Mouse (Mus musculus) midbrain, postnatal 0 days (tissue): ENCODE data around the gene 4930539E08Rik. TPM values are rescaled to one million over a fixed set of nuclear protein-coding genes. Genes with fewer than 3 reads are reported as not detected.
A peak's percentile ranks its signal among the peaks of the same experiment; 100 is the strongest.

Experiments
- ATAC-seq: fragments of 200-750 bp; cut with Nextera tagmentation; 2 replicates; pipeline ENCODE4 v1.8.0; 2017; ENCODE audit warnings: moderate number of reproducible peaks, mild to moderate bottlenecking, moderate TSS enrichment, moderate library complexity; ENCODE audit not compliant: low FRiP score
- DNase-seq: peaks from one replicate; pipeline ENCODE4 v3.0.0-alpha.2; 2015; ENCODE audit warnings: low spot score
- H3K27ac ChIP-seq: fragments of 300-500 bp; sonication (generic); 2 replicates; pipeline ENCODE4 v1.5.1; 2014; ENCODE audit warnings: low read depth, mild to moderate bottlenecking, low read length, mixed read lengths
- H3K27me3 ChIP-seq: fragments of 300-500 bp; sonication (generic); 2 replicates; pipeline ENCODE4 v1.6.1; 2014; ENCODE audit warnings: low read length, control low read depth, mixed read lengths; ENCODE audit not compliant: insufficient read depth
- H3K36me3 ChIP-seq: fragments of 300-500 bp; sonication (generic); 2 replicates; pipeline ENCODE4 v1.6.1; 2014; ENCODE audit warnings: low read length, control low read depth, mixed read lengths; ENCODE audit not compliant: insufficient read depth
- H3K4me1 ChIP-seq: fragments of 300-500 bp; sonication (generic); 2 replicates; pipeline ENCODE4 v1.6.1; 2014; ENCODE audit warnings: mild to moderate bottlenecking, control low read depth, antibody characterized with exemption, low read length, mixed read lengths; ENCODE audit not compliant: insufficient read depth
- H3K4me2 ChIP-seq: fragments of 300-500 bp; sonication (generic); 2 replicates; pipeline ENCODE4 v1.6.1; 2014; ENCODE audit warnings: low read depth, mild to moderate bottlenecking, low read length, mixed read lengths; ENCODE audit not compliant: poor library complexity, severe bottlenecking
- H3K4me3 ChIP-seq: fragments of 300-500 bp; sonication (generic); 2 replicates; pipeline ENCODE4 v1.5.1; 2014; ENCODE audit warnings: low read depth, mild to moderate bottlenecking, low read length, moderate library complexity
- H3K9ac ChIP-seq: fragments of 300-500 bp; sonication (generic); replicated peaks from 2 replicates; pipeline ENCODE4 v1.6.1; 2014; ENCODE audit warnings: mild to moderate bottlenecking, low read length, moderate library complexity, mixed read lengths; ENCODE audit not compliant: poor library complexity, severe bottlenecking
- H3K9me3 ChIP-seq: fragments of 300-500 bp; sonication (generic); 2 replicates; pipeline ENCODE4 v1.6.1; 2016; ENCODE audit warnings: low read length, control low read depth
- CTCF ChIP-seq: IDR thresholded peaks from 2 replicates; pipeline ENCODE4 v1.5.1; 2016; ENCODE audit warnings: antibody characterized with exemption, mild to moderate bottlenecking
- WGBS: fragments of 180-500 bp; shearing (Covaris S2); extraction: QIAGEN DNeasy Blood & Tissue Kit; methylation state at CpG from one replicate; pipeline ENCODE4 v1.1.7; 2014; 5-methylcytosine and 5-hydroxymethylcytosine counted together
- polyA plus RNA-seq: library from polyadenylated mRNA; unstranded; fragments of >200 nt; fragmentation: Nextera tagmentation; extraction: Ambion mirVana; gene quantifications from 2 replicates; pipeline ENCODE4 v1.2.1, GENCODE M21; 2015
- total RNA-seq: library from RNA; depleted of rRNA; stranded (reverse); fragments of >200 nt; gene quantifications from 2 replicates; pipeline ENCODE4 v1.2.3, GENCODE M21; 2014

The 4930539E08Rik gene
- total and polyA plus RNA-seq, 2 experiments from 2014 or later, result 4.5 to 9.8 TPM

DNA sequence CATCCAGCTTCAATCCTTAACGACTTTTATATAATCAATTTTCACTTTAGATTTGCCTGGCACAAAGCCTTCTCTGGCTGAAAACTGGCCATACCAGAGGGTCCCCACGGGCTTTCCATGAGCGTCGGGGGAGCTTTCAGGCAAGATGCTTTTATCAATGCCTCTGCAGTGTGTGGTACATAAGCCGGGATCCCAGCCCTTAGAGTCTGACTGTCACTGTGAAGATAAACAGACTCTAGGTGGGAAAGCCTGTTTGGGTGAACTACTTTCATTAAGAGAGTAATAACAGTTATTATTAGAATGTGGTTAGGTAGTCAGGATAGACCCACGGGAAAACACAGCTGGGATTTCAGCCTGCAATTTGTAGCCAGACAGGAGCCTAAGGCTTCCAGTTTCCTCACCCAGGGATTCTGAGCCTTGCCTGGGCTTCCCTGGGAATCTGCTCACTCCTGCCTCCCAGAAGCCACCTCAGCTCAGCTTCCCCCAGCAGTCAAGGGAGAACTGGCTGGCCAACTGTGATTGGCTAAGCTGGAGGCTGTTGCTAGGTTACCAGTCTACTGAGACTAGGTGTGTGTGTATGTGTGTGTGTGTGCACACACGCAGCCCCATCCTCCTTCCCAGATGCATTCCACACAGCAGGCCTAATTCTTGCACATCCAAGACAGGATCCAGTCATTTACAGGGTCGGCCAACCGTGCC lies 45.6 kb downstream of the 4930539E08Rik start:
- Histone ChIP-seq H3K9me3 (no peaks in the 10 kb centered on the region), H3K27ac (peak overlapping the region; percentile 81), H3K9ac (no peak overlapping the region), H3K4me1 (peaks cover 11% of the 10 kb centered on the region; the same call in 1 of the 2 replicates), H3K36me3 (no peaks in the 10 kb centered on the region), H3K27me3 (no peaks in the 10 kb centered on the region), H3K4me3 (no peak overlapping the region), H3K4me2 (no peak overlapping the region)
- TF ChIP-seq CTCF, result no peak
- peak; percentile 94 for ATAC-seq
- peak; percentile 93 for DNase-seq
- WGBS, result 27% methylated on average over 9 of the region's 9 CpGs

- Histone ChIP-seq H3K27ac (no peak overlapping the region), H3K27me3 (no peaks in the 10 kb centered on the region), H3K36me3 (no peaks in the 10 kb centered on the region), H3K9ac (no peak overlapping the region), H3K4me3 (no peak overlapping the region), H3K4me2 (no peak overlapping the region), H3K9me3 (no peaks in the 10 kb centered on the region), H3K4me1 (peaks cover 11% of the 10 kb centered on the region; the same call in 1 of the 2 replicates)
- DNase-seq (no peak), ATAC-seq (no peak)
- TF ChIP-seq CTCF, result no peak
- WGBS, result 98% methylated on average over 4 of the region's 4 CpGs
Observed at GRCm38 (mm10) chr17:28867381-28867780, 47.7 kb downstream of the 4930539E08Rik start.

GRCm38 (mm10) chr17:28866921-28867320 lies 48.2 kb downstream of the 4930539E08Rik start:
- no peak for TF ChIP-seq CTCF
- H3K27ac ChIP-seq, result no peak overlapping the region
- H3K27me3 ChIP-seq, result no peaks in the 10 kb centered on the region
- DNase-seq, result no peak
- H3K9ac ChIP-seq, result no peak overlapping the region
- H3K36me3 ChIP-seq, result no peaks in the 10 kb centered on the region
- H3K9me3 ChIP-seq, result no peaks in the 10 kb centered on the region
- H3K4me3 ChIP-seq, result no peak overlapping the region
- no peak overlapping the region for H3K4me2 ChIP-seq
- peaks cover 11% of the 10 kb centered on the region; the same call in 1 of the 2 replicates for H3K4me1 ChIP-seq
- ATAC-seq, result no peak

- Histone ChIP-seq H3K36me3 (no peaks in the 10 kb centered on the region), H3K9me3 (no peaks in the 10 kb centered on the region), H3K27me3 (no peaks in the 10 kb centered on the region), H3K9ac (no peak overlapping the region), H3K4me3 (no peak overlapping the region), H3K4me2 (no peak overlapping the region), H3K4me1 (peaks cover 4% of the 10 kb centered on the region; the same call in 1 of the 2 replicates), H3K27ac (no peak overlapping the region)
- DNase-seq, result no peak
- 87% methylated on average over 6 of the region's 6 CpGs for WGBS
- no peak for ATAC-seq
- no peak for TF ChIP-seq CTCF
Observed at GRCm38 (mm10) chr17:28864464-28864863, 50.7 kb downstream of the 4930539E08Rik start.

DNA sequence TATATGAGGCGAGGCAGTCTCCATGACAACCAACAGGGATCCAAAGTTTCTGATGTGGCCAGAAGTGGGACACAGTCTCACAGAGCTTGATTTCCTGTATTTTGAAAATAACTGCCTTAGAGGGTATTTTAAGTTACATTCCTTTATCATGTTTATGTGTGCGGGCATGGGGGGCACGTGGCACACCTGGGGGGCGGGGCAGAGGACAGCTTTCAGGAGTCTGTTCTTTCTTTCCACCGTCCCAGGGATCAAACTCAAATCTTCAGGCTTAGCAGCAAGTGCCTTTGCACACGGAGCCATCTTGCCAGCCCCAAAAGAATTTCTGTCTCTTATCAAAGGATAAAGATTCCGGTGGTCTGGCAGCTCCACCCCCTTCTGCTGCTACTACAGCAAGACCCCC lies 51.2 kb downstream of the 4930539E08Rik start:
- ATAC-seq, result no peak
- no peak overlapping the region for H3K27ac ChIP-seq
- peaks cover 3% of the 10 kb centered on the region; the same call in 1 of the 2 replicates for H3K4me1 ChIP-seq
- WGBS, result 74% methylated on average over 7 of the region's 7 CpGs
- no peaks in the 10 kb centered on the region for H3K27me3 ChIP-seq
- no peak for DNase-seq
- H3K4me3 ChIP-seq, result no peak overlapping the region
- no peak overlapping the region for H3K9ac ChIP-seq
- H3K9me3 ChIP-seq, result no peaks in the 10 kb centered on the region
- no peak overlapping the region for H3K4me2 ChIP-seq
- no peaks in the 10 kb centered on the region for H3K36me3 ChIP-seq
- TF ChIP-seq CTCF, result no peak

DNA sequence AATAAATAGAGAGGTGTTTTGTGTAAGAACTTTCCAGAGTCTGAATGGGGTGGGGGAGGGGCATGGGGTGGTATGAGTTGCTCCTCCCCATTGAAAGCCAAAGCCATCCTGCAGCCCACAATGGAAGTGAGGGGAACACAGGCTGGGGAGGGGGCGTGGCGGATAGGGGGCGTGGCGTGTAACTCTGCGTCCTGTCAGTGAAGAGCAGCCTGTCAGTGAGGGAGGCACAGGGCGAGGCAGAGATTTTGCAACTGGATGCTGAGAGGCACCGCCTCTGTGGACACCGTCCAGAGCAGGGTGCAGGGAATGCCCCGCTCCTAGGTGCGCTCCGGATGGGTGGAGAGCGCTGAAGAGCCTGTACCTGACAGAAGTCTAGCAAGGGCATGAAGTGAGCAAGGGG lies 56.9 kb downstream of the 4930539E08Rik start, which contains the start of gene Pnpla1:
TSS of gene Pnpla1 (plus strand) at position 207 of the 400 bp plus-strand sequence.
- Histone ChIP-seq H3K4me2 (no peak within 1 kb of the TSS), H3K27ac (no peak within 1 kb of the TSS), H3K9me3 (0 out of 2 replicates have a peak, but pooled peaks cover 2% of the 10 kb centered on the region), H3K27me3 (no peaks in the 10 kb centered on the region), H3K36me3 (no peaks in the 10 kb centered on the region), H3K4me3 (no peak within 1 kb of the TSS), H3K4me1 (no peaks in the 10 kb centered on the region), H3K9ac (no peak within 1 kb of the TSS)
- no peak for TF ChIP-seq CTCF
- DNase-seq (no peak), ATAC-seq (no peak)
- 40% methylated on average over 12 of the region's 12 CpGs for WGBS
